Mouse (Mus musculus): ENCODE measurements at regions not wholly inside any gene's neighbourhood (a gene's known extent, or its start where the extent isn't known, plus 50 kb on each side); places are given as distances from the start of the nearest gene placed in this dataset.

DNA sequence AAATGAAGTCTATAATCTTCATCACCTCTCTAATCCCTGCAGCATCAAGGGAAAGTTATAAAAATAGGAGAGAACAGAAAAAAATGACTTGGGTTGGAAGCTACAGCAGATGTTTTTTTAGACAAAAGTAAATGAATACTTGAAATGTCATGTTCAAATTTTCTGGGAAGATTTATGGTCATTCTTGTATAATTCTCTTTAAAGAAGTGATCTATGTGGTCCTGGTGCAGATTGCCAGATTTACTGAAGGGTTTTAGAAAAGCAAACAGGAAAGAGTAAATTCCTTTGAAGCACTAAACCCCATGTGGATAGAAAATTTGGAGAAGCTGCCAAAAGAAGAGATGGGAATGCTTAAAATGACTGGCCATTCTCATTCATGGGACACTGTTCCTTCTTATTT lies 821.3 kb upstream of the Marcks start:
- Histone ChIP-seq H3K79me2 (replicated peaks; ENCODE audit: control insufficient read depth, extremely low read depth, insufficient read depth, poor library complexity, severe bottlenecking) (no peaks in the 10 kb centered on the region), H3K4me2 (ENCODE audit: insufficient read depth, low read depth, poor library complexity, severe bottlenecking) (no peak overlapping the region), H3K27ac (ENCODE audit: insufficient read depth, low read depth) (no peak overlapping the region), H3K4me1 (ENCODE audit: control insufficient read depth in 1 of 2, insufficient read depth in 2 of 2) (peaks cover 0 to 4% of the 10 kb centered on the region in 2 experiments; a peak in 1 of 4 replicates), H3K36me3 (replicated peaks in 1 of 2; ENCODE audit: control insufficient read depth in 1 of 2, insufficient read depth in 1 of 2, low read length in 1 of 2) (no peaks in the 10 kb centered on the region), H3K9me3 (replicated peaks; ENCODE audit: low read length) (no peaks in the 10 kb centered on the region), H3K9ac (ENCODE audit: insufficient read depth, low read depth) (no peak overlapping the region), H3K27me3 (replicated peaks) (no peaks in the 10 kb centered on the region), H3K4me3 (replicated peaks in 1 of 3; ENCODE audit: low read depth in 2 of 3, low read length in 2 of 3, poor library complexity in 1 of 3) (no peak overlapping the region)
- no peak for TF ChIP-seq CHD1 (IDR thresholded peaks at IDR 0.05; ENCODE audit: low read depth, low read length)
- no peak for TF ChIP-seq SMC3 (IDR thresholded peaks at IDR 0.05; ENCODE audit: low read depth, low read length)
- no peak for TF ChIP-seq SIN3A (IDR thresholded peaks at IDR 0.05; ENCODE audit: low read length)
- no peak for TF ChIP-seq MAFK (IDR thresholded peaks at IDR 0.05; ENCODE audit: insufficient replicate concordance, low read length)
- no peak for TF ChIP-seq HCFC1 (IDR thresholded peaks at IDR 0.05; ENCODE audit: low read depth, low read length)
- TF ChIP-seq ZMIZ1 (IDR thresholded peaks at IDR 0.05; ENCODE audit: low read depth, low read length), result no peak
- TF ChIP-seq NRF1 (IDR thresholded peaks at IDR 0.05; ENCODE audit: low read depth, low read length), result no peak
- no peak for TF ChIP-seq USF2 (conservative IDR thresholded peaks at IDR 0.05; ENCODE audit: low read depth, low read length)
- TF ChIP-seq MXI1 (IDR thresholded peaks at IDR 0.05; ENCODE audit: low read depth, low read length), result no peak
- no peak for TF ChIP-seq BHLHE40 (IDR thresholded peaks at IDR 0.05; ENCODE audit: low read depth, low read length)
- TF ChIP-seq ETS1 (conservative IDR thresholded peaks at IDR 0.05; ENCODE audit: low read depth, low read length), result no peak
- TF ChIP-seq JUND (conservative IDR thresholded peaks at IDR 0.05; ENCODE audit: low read depth, low read length), result no peak
- TF ChIP-seq RAD21 (IDR thresholded peaks at IDR 0.05; ENCODE audit: low read depth, low read length), result no peak
- TF ChIP-seq TCF12 (IDR thresholded peaks at IDR 0.05; ENCODE audit: low read depth, low read length), result no peak
- TF ChIP-seq EP300 (IDR thresholded peaks at IDR 0.05; ENCODE audit: low read length), result no peak
- TF ChIP-seq CTCF (conservative IDR thresholded peaks at IDR 0.05 in 1 of 2, IDR thresholded peaks at IDR 0.05 in 1 of 2; ENCODE audit: low read depth in 2 of 2, low read length in 2 of 2), result no peak
- no peak for TF ChIP-seq IRF4 (IDR thresholded peaks at IDR 0.05; ENCODE audit: low read depth, low read length)
- TF ChIP-seq JUN (IDR thresholded peaks at IDR 0.05; ENCODE audit: insufficient read depth, low read depth, low read length), result no peak
- DNase-seq (ENCODE audit: extremely low read depth), result no peak
- dilution Hi-C loops (cut with MboI; ENCODE audit: extremely low pct_ligation_motif_present, extremely low pct_unique_long_range_greater_than_20kb, low sequenced_read_pairs) (no loop called here), in situ Hi-C loops (cut with MboI; ENCODE audit: low pct_ligation_motif_present, low pct_unique_long_range_greater_than_20kb, low sequenced_read_pairs) (no loop called here)

DNA sequence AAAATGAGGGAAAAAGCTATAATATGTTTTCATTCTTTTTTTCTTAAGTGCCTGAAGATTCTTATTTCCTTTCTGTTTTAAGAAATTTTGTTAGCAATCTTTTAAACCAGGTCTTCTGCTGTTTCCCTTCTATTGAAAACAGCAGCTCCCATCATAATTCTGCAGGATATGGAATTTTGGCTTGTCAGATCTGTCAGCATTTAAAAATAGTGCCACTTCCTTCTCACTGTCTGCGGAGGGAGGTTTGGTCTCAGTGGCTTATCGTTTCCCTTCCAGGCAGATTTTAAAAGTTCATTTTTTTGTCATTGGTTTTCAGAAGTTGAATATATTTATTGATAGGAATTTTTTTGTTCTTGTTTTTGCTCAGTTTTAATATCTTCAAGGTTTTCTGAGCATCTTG lies 776.1 kb upstream of the Marcks start:
- H3K9ac ChIP-seq (ENCODE audit: insufficient read depth, low read depth), result no peak overlapping the region
- dilution Hi-C loops (cut with MboI; ENCODE audit: extremely low pct_ligation_motif_present, extremely low pct_unique_long_range_greater_than_20kb, low sequenced_read_pairs), result no loop called here
- H3K27me3 ChIP-seq (replicated peaks), result no peaks in the 10 kb centered on the region
- no peak overlapping the region for H3K27ac ChIP-seq (ENCODE audit: insufficient read depth, low read depth)
- H3K4me3 ChIP-seq (replicated peaks in 1 of 3; ENCODE audit: low read depth in 2 of 3, low read length in 2 of 3, poor library complexity in 1 of 3), result no peak overlapping the region
- peaks cover 4 to 8% of the 10 kb centered on the region in 2 experiments; a peak in 3 of 4 replicates for H3K4me1 ChIP-seq (ENCODE audit: control insufficient read depth in 1 of 2, insufficient read depth in 2 of 2)
- H3K79me2 ChIP-seq (replicated peaks; ENCODE audit: control insufficient read depth, extremely low read depth, insufficient read depth, poor library complexity, severe bottlenecking), result no peaks in the 10 kb centered on the region
- H3K36me3 ChIP-seq (replicated peaks in 1 of 2; ENCODE audit: control insufficient read depth in 1 of 2, insufficient read depth in 1 of 2, low read length in 1 of 2), result no peaks in the 10 kb centered on the region
- H3K4me2 ChIP-seq (ENCODE audit: insufficient read depth, low read depth, poor library complexity, severe bottlenecking), result no peak overlapping the region
- H3K9me3 ChIP-seq (replicated peaks; ENCODE audit: low read length), result no peaks in the 10 kb centered on the region
- TF ChIP-seq POLR2A (IDR thresholded peaks at IDR 0.05; ENCODE audit: low read depth, low read length) (no peak), ZC3H11A (IDR thresholded peaks at IDR 0.05; ENCODE audit: low read depth, low read length) (no peak), POLR2AphosphoS2 (IDR thresholded peaks at IDR 0.05; ENCODE audit: low read depth, low read length) (no peak), MEF2A (IDR thresholded peaks at IDR 0.05; ENCODE audit: borderline replicate concordance, low read depth, low read length) (no peak), IRF4 (IDR thresholded peaks at IDR 0.05; ENCODE audit: low read depth, low read length) (no peak), RCOR1 (conservative IDR thresholded peaks at IDR 0.05; ENCODE audit: low read depth, low read length) (no peak), HCFC1 (IDR thresholded peaks at IDR 0.05; ENCODE audit: low read depth, low read length) (no peak), TCF12 (IDR thresholded peaks at IDR 0.05; ENCODE audit: low read depth, low read length) (no peak), E2F4 (IDR thresholded peaks at IDR 0.05; ENCODE audit: insufficient replicate concordance, low read depth, low read length) (no peak), UBTF (IDR thresholded peaks at IDR 0.05; ENCODE audit: low read depth, low read length) (no peak)
- no peak for DNase-seq (ENCODE audit: extremely low read depth)
- in situ Hi-C loops (cut with MboI; ENCODE audit: low pct_ligation_motif_present, low pct_unique_long_range_greater_than_20kb, low sequenced_read_pairs), result no loop called here

All from CH12.LX (cell line).